Mouse (Mus musculus): Measurements from ENCODE around the gene Lcn6. TPM values are rescaled to one million over a fixed set of nuclear protein-coding genes. Genes with fewer than 3 reads are reported as not detected.

Lcn6 gene
- polyA plus RNA-seq, 1 experiment from 2014 or later: not detected

DNA sequence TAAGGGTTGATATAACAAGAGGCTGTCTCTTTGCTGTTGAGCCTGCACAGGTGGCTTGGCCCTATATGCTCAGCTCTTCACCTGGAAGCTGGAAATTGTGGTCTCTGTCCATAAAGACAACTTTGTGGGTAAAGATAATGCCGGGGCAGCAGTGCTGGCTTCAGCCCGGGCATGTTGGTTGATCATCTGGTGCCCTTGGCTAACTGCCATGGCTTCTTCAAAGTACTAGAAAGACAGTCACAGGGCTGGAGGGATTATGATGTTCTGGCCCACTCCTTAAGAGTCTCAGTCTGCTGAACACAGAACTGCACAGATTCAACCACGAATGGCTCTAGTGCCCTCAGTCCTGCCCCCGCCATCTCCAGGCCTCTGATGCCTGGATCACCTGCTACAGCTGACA, 19.3 kb upstream of the Lcn6 start:
- 94% methylated on average over 4 of the region's 4 CpGs for WGBS
- Histone ChIP-seq H3K4me1 (replicated peaks; ENCODE audit: control insufficient read depth, insufficient read depth, low read length) (no peaks in the 10 kb centered on the region), H3K4me3 (ENCODE audit: low read depth, low read length) (no peak overlapping the region), H3K27ac (ENCODE audit: low read depth, low read length) (no peak overlapping the region), H3K27me3 (ENCODE audit: control insufficient read depth, insufficient read depth, low read length) (no peaks in the 10 kb centered on the region), H3K36me3 (ENCODE audit: control insufficient read depth, insufficient read depth, low read length) (no peaks in the 10 kb centered on the region), H3K4me2 (replicated peaks; ENCODE audit: low read depth, low read length) (no peak overlapping the region), H3K9ac (ENCODE audit: low read depth, low read length) (no peak overlapping the region), H3K9me3 (ENCODE audit: control insufficient read depth, low read length) (no peaks in the 10 kb centered on the region)
- no peak for ATAC-seq (ENCODE audit: low FRiP score)
- DNase-seq (ENCODE audit: low spot score): no peak

DNA sequence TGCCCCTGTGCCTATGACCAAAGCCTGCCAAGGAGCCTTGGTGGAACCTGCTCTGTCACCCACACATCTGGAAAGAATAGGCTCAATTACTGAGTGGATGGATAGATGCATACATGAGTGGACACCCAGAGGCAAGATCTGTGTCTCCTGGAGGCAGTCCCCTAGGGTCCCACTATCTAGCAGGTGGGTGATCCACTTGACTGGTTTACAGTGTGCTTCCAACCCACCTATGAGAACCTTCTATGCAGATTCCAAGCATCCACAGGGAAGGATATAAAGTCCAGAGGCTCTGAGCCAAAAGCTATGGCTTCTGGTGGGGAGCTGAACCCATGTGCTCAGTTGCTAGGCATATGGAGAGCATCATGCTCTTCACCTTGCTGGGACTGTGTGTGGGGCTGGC, 18.9 kb upstream of the Lcn6 start, which contains the start of gene Lcn5:
Lcn5 (plus strand) TSS at position 301 of the 400 bp plus-strand sequence.
- H3K27me3 ChIP-seq (ENCODE audit: control insufficient read depth, insufficient read depth, low read length): no peaks in the 10 kb centered on the region
- no peaks in the 10 kb centered on the region for H3K36me3 ChIP-seq (ENCODE audit: control insufficient read depth, insufficient read depth, low read length)
- DNase-seq (ENCODE audit: low spot score): no peak
- ATAC-seq (ENCODE audit: low FRiP score): no peak
- H3K9ac ChIP-seq (ENCODE audit: low read depth, low read length): no peak within 1 kb of the TSS
- H3K9me3 ChIP-seq (ENCODE audit: control insufficient read depth, low read length): no peaks in the 10 kb centered on the region
- no peaks in the 10 kb centered on the region for H3K4me1 ChIP-seq (replicated peaks; ENCODE audit: control insufficient read depth, insufficient read depth, low read length)
- H3K4me2 ChIP-seq (replicated peaks; ENCODE audit: low read depth, low read length): no peak within 1 kb of the TSS
- no peak within 1 kb of the TSS for H3K27ac ChIP-seq (ENCODE audit: low read depth, low read length)
- H3K4me3 ChIP-seq (ENCODE audit: low read depth, low read length): no peak within 1 kb of the TSS

GRCm38 (mm10) chr2:25660279-25660678, 16.3 kb upstream of the Lcn6 start:
- no peaks in the 10 kb centered on the region for H3K4me1 ChIP-seq (replicated peaks; ENCODE audit: control insufficient read depth, insufficient read depth, low read length)
- H3K27me3 ChIP-seq (ENCODE audit: control insufficient read depth, insufficient read depth, low read length): no peaks in the 10 kb centered on the region
- no peak overlapping the region for H3K4me3 ChIP-seq (ENCODE audit: low read depth, low read length)
- H3K27ac ChIP-seq (ENCODE audit: low read depth, low read length): no peak overlapping the region
- H3K4me2 ChIP-seq (replicated peaks; ENCODE audit: low read depth, low read length): no peak overlapping the region
- H3K36me3 ChIP-seq (ENCODE audit: control insufficient read depth, insufficient read depth, low read length): no peaks in the 10 kb centered on the region
- H3K9ac ChIP-seq (ENCODE audit: low read depth, low read length): no peak overlapping the region
- no peak for ATAC-seq (ENCODE audit: low FRiP score)
- WGBS: 89% methylated on average over 8 of the region's 8 CpGs
- DNase-seq (ENCODE audit: low spot score): no peak
- no peaks in the 10 kb centered on the region for H3K9me3 ChIP-seq (ENCODE audit: control insufficient read depth, low read length)

DNA sequence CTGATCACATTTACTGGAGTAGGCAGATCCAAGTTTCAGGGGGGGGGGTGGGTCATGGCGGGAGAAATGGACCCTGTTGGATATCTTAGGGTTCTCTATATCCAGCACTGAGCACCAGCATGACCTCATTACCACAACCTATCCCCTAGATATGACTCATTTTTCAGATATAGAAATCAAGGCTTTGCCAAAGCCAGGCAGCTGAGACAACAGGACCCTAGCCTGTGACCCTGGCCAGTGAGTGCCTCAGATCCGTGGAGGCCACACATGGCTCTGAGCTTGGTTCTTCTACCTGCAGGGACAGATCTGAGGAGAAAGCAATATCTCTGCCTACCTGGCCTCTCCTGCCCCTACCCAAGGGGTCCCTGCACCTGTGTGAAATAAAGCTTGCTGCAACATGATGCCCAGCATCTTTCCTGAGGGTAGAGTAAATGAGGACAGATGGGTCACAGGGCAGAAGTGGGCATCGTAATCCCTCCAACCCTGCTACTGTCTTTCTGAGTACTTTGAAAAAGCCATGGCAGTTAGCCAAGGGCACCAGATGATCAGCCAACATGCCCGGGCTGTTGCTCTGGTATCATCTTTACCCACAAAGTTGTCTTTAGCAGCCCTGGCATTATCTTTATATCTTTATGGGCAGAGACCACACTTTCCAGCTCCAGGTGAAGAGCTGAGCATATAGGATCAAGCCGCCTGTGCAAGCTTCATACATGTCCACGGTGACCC, 15.2 kb upstream of the Lcn6 start:
- Histone ChIP-seq H3K9me3 (ENCODE audit: control insufficient read depth, low read length) (no peaks in the 10 kb centered on the region), H3K9ac (ENCODE audit: low read depth, low read length) (no peak overlapping the region), H3K4me1 (replicated peaks; ENCODE audit: control insufficient read depth, insufficient read depth, low read length) (no peaks in the 10 kb centered on the region), H3K4me3 (ENCODE audit: low read depth, low read length) (no peak overlapping the region), H3K27me3 (ENCODE audit: control insufficient read depth, insufficient read depth, low read length) (no peaks in the 10 kb centered on the region), H3K36me3 (ENCODE audit: control insufficient read depth, insufficient read depth, low read length) (no peaks in the 10 kb centered on the region), H3K27ac (ENCODE audit: low read depth, low read length) (no peak overlapping the region), H3K4me2 (replicated peaks; ENCODE audit: low read depth, low read length) (no peak overlapping the region)
- 95% methylated on average over 6 of the region's 6 CpGs for WGBS
- ATAC-seq (ENCODE audit: low FRiP score) (no peak), DNase-seq (ENCODE audit: low spot score) (no peak)

- no peak overlapping the region for H3K9ac ChIP-seq (ENCODE audit: low read depth, low read length)
- H3K36me3 ChIP-seq (ENCODE audit: control insufficient read depth, insufficient read depth, low read length): no peaks in the 10 kb centered on the region
- DNase-seq (ENCODE audit: low spot score) (peak; percentile 64), ATAC-seq (ENCODE audit: low FRiP score) (no peak)
- no peak overlapping the region for H3K27ac ChIP-seq (ENCODE audit: low read depth, low read length)
- no peak overlapping the region for H3K4me3 ChIP-seq (ENCODE audit: low read depth, low read length)
- no peak overlapping the region for H3K4me2 ChIP-seq (replicated peaks; ENCODE audit: low read depth, low read length)
- 86% methylated on average over 1 of the region's 1 CpGs for WGBS
- no peaks in the 10 kb centered on the region for H3K9me3 ChIP-seq (ENCODE audit: control insufficient read depth, low read length)
- no peaks in the 10 kb centered on the region for H3K4me1 ChIP-seq (replicated peaks; ENCODE audit: control insufficient read depth, insufficient read depth, low read length)
- H3K27me3 ChIP-seq (ENCODE audit: control insufficient read depth, insufficient read depth, low read length): no peaks in the 10 kb centered on the region
These were observed 13.1 kb upstream of the Lcn6 start for GRCm38 (mm10) chr2:25663511-25663910.

GRCm38 (mm10) chr2:25664125-25664524, 12.5 kb upstream of the Lcn6 start:
- no peak overlapping the region for H3K4me2 ChIP-seq (replicated peaks; ENCODE audit: low read depth, low read length)
- 78% methylated on average over 5 of the region's 5 CpGs for WGBS
- DNase-seq (ENCODE audit: low spot score) (no peak), ATAC-seq (ENCODE audit: low FRiP score) (no peak)
- H3K9ac ChIP-seq (ENCODE audit: low read depth, low read length): no peak overlapping the region
- H3K27ac ChIP-seq (ENCODE audit: low read depth, low read length): no peak overlapping the region
- H3K36me3 ChIP-seq (ENCODE audit: control insufficient read depth, insufficient read depth, low read length): no peaks in the 10 kb centered on the region
- H3K4me1 ChIP-seq (replicated peaks; ENCODE audit: control insufficient read depth, insufficient read depth, low read length): no peaks in the 10 kb centered on the region
- H3K9me3 ChIP-seq (ENCODE audit: control insufficient read depth, low read length): no peaks in the 10 kb centered on the region
- H3K27me3 ChIP-seq (ENCODE audit: control insufficient read depth, insufficient read depth, low read length): no peaks in the 10 kb centered on the region
- no peak overlapping the region for H3K4me3 ChIP-seq (ENCODE audit: low read depth, low read length)

GRCm38 (mm10) chr2:25666516-25666915, 10.1 kb upstream of the Lcn6 start:
- H3K4me1 ChIP-seq (replicated peaks; ENCODE audit: control insufficient read depth, insufficient read depth, low read length): no peaks in the 10 kb centered on the region
- no peaks in the 10 kb centered on the region for H3K9me3 ChIP-seq (ENCODE audit: control insufficient read depth, low read length)
- no peak overlapping the region for H3K4me3 ChIP-seq (ENCODE audit: low read depth, low read length)
- no peaks in the 10 kb centered on the region for H3K36me3 ChIP-seq (ENCODE audit: control insufficient read depth, insufficient read depth, low read length)
- no peak overlapping the region for H3K9ac ChIP-seq (ENCODE audit: low read depth, low read length)
- DNase-seq (ENCODE audit: low spot score): no peak
- 71% methylated on average over 1 of the region's 1 CpGs for whole genome bisulfite sequencing
- H3K4me2 ChIP-seq (replicated peaks; ENCODE audit: low read depth, low read length): no peak overlapping the region
- H3K27ac ChIP-seq (ENCODE audit: low read depth, low read length): no peak overlapping the region
- no peaks in the 10 kb centered on the region for H3K27me3 ChIP-seq (ENCODE audit: control insufficient read depth, insufficient read depth, low read length)
- no peak for ATAC-seq (ENCODE audit: low FRiP score)

GRCm38 (mm10) chr2:25679559-25679958, 3.0 kb downstream of the Lcn6 start:
- WGBS: 91% methylated on average over 6 of the region's 6 CpGs
- ATAC-seq (ENCODE audit: low FRiP score): no peak

GRCm38 (mm10) chr2:25682426-25682825, 5.8 kb downstream of the Lcn6 start, which contains the start of gene Lcn10:
TSS of gene Lcn10 (plus strand) at chr2:25682726.
- Histone ChIP-seq H3K4me2 (replicated peaks; ENCODE audit: low read depth, low read length) (no peak within 1 kb of the TSS), H3K9me3 (ENCODE audit: control insufficient read depth, low read length) (no peaks in the 10 kb centered on the region), H3K4me1 (replicated peaks; ENCODE audit: control insufficient read depth, insufficient read depth, low read length) (no peaks in the 10 kb centered on the region), H3K9ac (ENCODE audit: low read depth, low read length) (no peak within 1 kb of the TSS), H3K27ac (ENCODE audit: low read depth, low read length) (no peak within 1 kb of the TSS), H3K27me3 (ENCODE audit: control insufficient read depth, insufficient read depth, low read length) (no peaks in the 10 kb centered on the region), H3K36me3 (ENCODE audit: control insufficient read depth, insufficient read depth, low read length) (no peaks in the 10 kb centered on the region), H3K4me3 (ENCODE audit: low read depth, low read length) (no peak within 1 kb of the TSS)
- WGBS: 78% methylated on average over 2 of the region's 2 CpGs
- ATAC-seq (ENCODE audit: low FRiP score) (no peak), DNase-seq (ENCODE audit: low spot score) (no peak)

More at GRCm38 (mm10) chr2:25679559-25679958, 3.0 kb downstream of the Lcn6 start:
- no peak for DNase-seq (ENCODE audit: low spot score)
- no peaks in the 10 kb centered on the region for H3K27me3 ChIP-seq (ENCODE audit: control insufficient read depth, insufficient read depth, low read length)
- no peak overlapping the region for H3K4me3 ChIP-seq (ENCODE audit: low read depth, low read length)
- H3K4me1 ChIP-seq (replicated peaks; ENCODE audit: control insufficient read depth, insufficient read depth, low read length): no peaks in the 10 kb centered on the region
- H3K4me2 ChIP-seq (replicated peaks; ENCODE audit: low read depth, low read length): no peak overlapping the region
- H3K27ac ChIP-seq (ENCODE audit: low read depth, low read length): no peak overlapping the region
- H3K36me3 ChIP-seq (ENCODE audit: control insufficient read depth, insufficient read depth, low read length): no peaks in the 10 kb centered on the region
- H3K9ac ChIP-seq (ENCODE audit: low read depth, low read length): no peak overlapping the region
- H3K9me3 ChIP-seq (ENCODE audit: control insufficient read depth, low read length): no peaks in the 10 kb centered on the region

Data from hindbrain, embryonic 11.5 days (tissue).